ENCODE assay signal across 23 mouse cellular contexts in the genomic region with DNA sequence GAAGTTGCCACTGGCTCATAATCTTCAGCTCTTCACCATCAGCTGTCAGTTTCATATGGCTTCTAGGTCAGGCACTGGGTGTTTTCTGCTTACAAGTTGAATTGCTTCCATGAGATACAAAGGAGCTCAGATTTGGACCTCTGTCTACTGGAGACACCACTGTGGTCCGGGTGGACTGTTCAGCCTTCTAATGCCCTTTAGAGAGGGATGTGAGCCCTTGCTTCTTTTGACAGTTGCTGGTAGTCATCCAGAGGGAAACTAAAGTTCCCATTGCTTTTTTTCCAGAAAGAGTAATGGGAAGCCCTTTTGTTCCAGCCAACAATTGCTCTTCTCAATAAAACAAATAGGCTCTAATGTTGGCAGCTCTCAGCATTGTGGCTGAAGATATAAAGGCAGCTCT.
DNase-seq lines count a peak whose midpoint lies in the region; ATAC-seq and TF ChIP-seq lines count a peak whose summit lies in the region.
"Had no signal": no experiment of that assay in that cellular context is flagged by ENCODE, and none has a peak within 500 bp of the region (broad histone marks: within the 10 kb centered on the region; RNA-seq: fewer than 3 reads in every experiment).

No protein-coding gene starts in this region.

- DNase-seq in cerebellum, adult 11-12 months, result peak; percentile 13
- DNase-seq in cerebellum, postnatal 4 days (ENCODE audit: low spot score in 2 of 2), result no peak
- DNase-seq in layer of hippocampus, adult 11-12 months (ENCODE audit: low spot score), result peak; percentile 9
- no peak for DNase-seq in layer of hippocampus, adult 8-10 months (ENCODE audit: low spot score in 2 of 2)
- no peak for DNase-seq in lung, postnatal 0 days (ENCODE audit: low spot score)
- no peak for DNase-seq in right cerebral cortex, postnatal 25 days
- DNase-seq: adrenal gland, postnatal 10 days; embryo, embryonic 11 days; gastrocnemius, postnatal 36 days; heart, postnatal 10 days; spleen, adult 18-20 months; thymus, adult 18-20 months; thymus, postnatal 4 days had no signal

- no peaks in the 10 kb centered on the region for H3K4me1 ChIP-seq in lung, embryonic 16.5 days (replicated peaks; ENCODE audit: control insufficient read depth, insufficient read depth, low read length)
- H3K4me1 ChIP-seq in lung, postnatal 0 days (ENCODE audit: insufficient read depth, low read depth, low read length), result no peaks in the 10 kb centered on the region
- H3K4me1 ChIP-seq: heart, embryonic 10.5 days; intestine, embryonic 15.5 days; liver, embryonic 12.5 days; midbrain, embryonic 12.5 days had no signal

- peak; percentile 57; the same call in 1 of the 2 replicates for ATAC-seq in lung, embryonic 16.5 days (ENCODE audit: low read depth)
- no peak for ATAC-seq in lung, postnatal 0 days
- ATAC-seq: activated CD4-positive, CD25-positive, alpha-beta regulatory T cell, adult 4 months; CD4-positive, CD25-positive, alpha-beta regulatory T cell, adult 4 months; forebrain, embryonic 15.5 days; intestine, embryonic 15.5 days; liver, embryonic 12.5 days had no signal

- TF ChIP-seq CTCF in lung, postnatal 0 days (IDR thresholded peaks at IDR 0.05), result no peak

- H3K4me3 ChIP-seq in lung, embryonic 16.5 days (ENCODE audit: low read length), result no peak overlapping the region
- H3K4me3 ChIP-seq in lung, postnatal 0 days (ENCODE audit: low read depth, low read length), result no peak overlapping the region
- no peak overlapping the region for H3K4me3 ChIP-seq in macrophage (ENCODE audit: inconsistent target)
- H3K4me3 ChIP-seq: forebrain, embryonic 15.5 days; heart, embryonic 10.5 days; intestine, embryonic 15.5 days; liver, embryonic 12.5 days; midbrain, embryonic 12.5 days; myocyte had no signal

- H3K9me3 ChIP-seq in lung, embryonic 16.5 days (ENCODE audit: control insufficient read depth, low read length), result no peaks in the 10 kb centered on the region
- H3K9me3 ChIP-seq in lung, postnatal 0 days (ENCODE audit: low read length), result no peaks in the 10 kb centered on the region
- H3K9me3 ChIP-seq: forebrain, embryonic 15.5 days; heart, embryonic 10.5 days; intestine, embryonic 15.5 days; liver, embryonic 12.5 days; midbrain, embryonic 12.5 days had no signal

- H3K27ac ChIP-seq in lung, embryonic 16.5 days (ENCODE audit: low read length), result no peak overlapping the region
- no peak overlapping the region for H3K27ac ChIP-seq in lung, postnatal 0 days (ENCODE audit: low read length)
- H3K27ac ChIP-seq in macrophage, result peak overlapping the region; percentile 70
- H3K27ac ChIP-seq: forebrain, embryonic 15.5 days; heart, embryonic 10.5 days; intestine, embryonic 15.5 days; liver, embryonic 12.5 days; midbrain, embryonic 12.5 days had no signal

- H3K36me3 ChIP-seq in lung, embryonic 16.5 days (ENCODE audit: control insufficient read depth, insufficient read depth, low read length), result no peaks in the 10 kb centered on the region
- H3K36me3 ChIP-seq in lung, postnatal 0 days (ENCODE audit: insufficient read depth, low read length), result no peaks in the 10 kb centered on the region
- no peaks in the 10 kb centered on the region for H3K36me3 ChIP-seq in macrophage (ENCODE audit: inconsistent target)
- H3K36me3 ChIP-seq: forebrain, embryonic 15.5 days; heart, embryonic 10.5 days; intestine, embryonic 15.5 days; liver, embryonic 12.5 days; midbrain, embryonic 12.5 days had no signal

- H3K9ac ChIP-seq in lung, embryonic 16.5 days (ENCODE audit: low read length), result no peak overlapping the region
- H3K9ac ChIP-seq in lung, postnatal 0 days (replicated peaks; ENCODE audit: low read depth), result no peak overlapping the region
- H3K9ac ChIP-seq: forebrain, embryonic 15.5 days; intestine, embryonic 15.5 days; liver, embryonic 12.5 days; midbrain, embryonic 12.5 days had no signal

- H3K27me3 ChIP-seq in lung, embryonic 16.5 days (ENCODE audit: control insufficient read depth, insufficient read depth, low read depth, low read length), result no peaks in the 10 kb centered on the region
- H3K27me3 ChIP-seq in lung, postnatal 0 days (replicated peaks; ENCODE audit: insufficient read depth, low read length), result no peaks in the 10 kb centered on the region
- H3K27me3 ChIP-seq: forebrain, embryonic 15.5 days; intestine, embryonic 15.5 days; liver, embryonic 12.5 days; midbrain, embryonic 12.5 days had no signal

- H3K79me2 ChIP-seq in macrophage (ENCODE audit: inconsistent target), result no peaks in the 10 kb centered on the region

- TF ChIP-seq EP300 in lung, postnatal 0 days (IDR thresholded peaks at IDR 0.05), result no peak

- 65% methylated on average over 1 of the region's 1 CpGs for WGBS in lung, embryonic 16.5 days
- 59% methylated on average over 1 of the region's 1 CpGs for WGBS in lung, postnatal 0 days
- 94% methylated on average over 1 of the region's 1 CpGs for WGBS in macrophage (ENCODE audit: missing documents)

- H3K4me2 ChIP-seq in lung, embryonic 16.5 days (ENCODE audit: low read depth, low read length), result no peak overlapping the region
- H3K4me2 ChIP-seq in lung, postnatal 0 days (replicated peaks; ENCODE audit: low read depth, low read length), result no peak overlapping the region
- H3K4me2 ChIP-seq: forebrain, embryonic 15.5 days; intestine, embryonic 15.5 days; liver, embryonic 12.5 days; midbrain, embryonic 12.5 days had no signal

Comparison
In these comparisons a context has a peak if more than half of its experiments do, and no peak if none do; other contexts are left out.
1. DNase-seq: peak in cerebellum, adult 11-12 months (single experiment) and layer of hippocampus, adult 11-12 months (single experiment); none in cerebellum, postnatal 4 days (0 of 2), layer of hippocampus, adult 8-10 months (0 of 2), lung, postnatal 0 days (single experiment) and right cerebral cortex, postnatal 25 days (single experiment).